Mouse (Mus musculus) urinary bladder, postnatal 4 days (tissue): ENCODE measurements at regions not wholly inside any gene's neighbourhood (a gene's known extent, or its start where the extent isn't known, plus 50 kb on each side); places are given as distances from the start of the nearest gene placed in this dataset.

Experiments used
- DNase-seq, 2 experiments: peaks; one replicate each; pipeline ENCODE4 v3.0.0; 2021 to 2022; ENCODE audit warnings: low spot score in 2 of 2

- no peak for DNase-seq
Measured at GRCm38 (mm10) chr10:126176759-126177473, 210.9 kb downstream of the Lrig3 start.

DNA sequence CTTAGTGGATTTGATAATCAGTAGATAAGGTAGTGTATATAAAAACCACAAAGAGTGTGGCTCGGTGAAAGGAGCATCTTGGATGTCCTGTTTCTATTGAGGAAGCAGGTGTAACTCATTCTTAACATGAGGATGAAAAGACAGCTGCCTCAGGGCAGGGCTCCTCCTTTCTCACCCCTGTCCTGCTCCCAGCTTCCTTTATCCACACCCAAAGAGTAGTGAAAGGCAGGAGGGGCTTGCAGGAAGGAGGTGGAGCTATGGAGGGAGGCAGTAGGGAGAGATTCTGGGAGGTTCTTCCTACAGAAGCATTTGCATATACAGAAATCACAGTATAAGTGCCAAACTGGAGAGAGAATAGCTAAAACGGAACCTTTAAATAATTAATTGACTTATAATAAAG lies 216.4 kb downstream of the Lrig3 start:
- no peak for DNase-seq

GRCm38 (mm10) chr10:126183961-126184360 lies 218.0 kb downstream of the Lrig3 start:
- no peak for DNase-seq

DNA sequence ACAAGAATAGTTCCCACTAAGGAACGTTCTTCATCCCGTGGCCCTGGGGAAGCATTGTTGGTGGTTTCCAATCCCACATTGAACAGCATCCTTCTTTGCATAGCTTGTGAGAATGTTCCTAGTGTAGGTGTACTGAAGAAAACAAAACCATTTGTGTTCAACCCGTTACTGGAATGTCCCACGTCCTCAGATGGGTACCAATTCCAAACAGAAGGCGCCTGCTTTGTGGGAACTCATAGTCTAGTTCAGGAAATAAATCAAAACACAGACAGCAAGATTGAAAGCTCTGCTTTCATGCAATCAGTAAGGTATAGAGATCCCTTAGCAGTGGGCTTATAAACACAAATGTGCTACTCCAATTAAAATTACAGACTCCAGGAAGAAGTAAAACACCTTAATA lies 219.4 kb downstream of the Lrig3 start:
- DNase-seq, result no peak

GRCm38 (mm10) chr10:126186086-126186485 lies 220.1 kb downstream of the Lrig3 start:
- DNase-seq, result no peak

DNA sequence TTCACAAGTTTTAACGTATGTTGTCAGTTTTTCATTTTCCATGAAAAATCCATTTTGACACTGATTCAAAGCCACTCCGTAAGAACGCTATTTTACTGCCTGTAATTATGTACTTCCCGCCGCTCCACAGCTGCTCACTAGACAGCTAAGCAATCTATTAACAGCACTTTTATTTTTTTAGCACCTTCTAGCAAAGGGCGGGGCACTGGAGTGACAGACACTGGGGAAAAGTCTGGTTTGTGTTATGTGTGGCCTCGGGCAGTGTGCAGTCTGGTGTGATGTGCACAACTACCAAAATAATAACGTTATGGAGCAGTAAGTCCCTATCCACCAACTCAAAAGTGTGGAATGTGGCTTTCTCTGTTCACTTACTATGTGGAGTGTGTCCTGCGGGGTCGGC lies 223.0 kb downstream of the Lrig3 start:
- no peak for DNase-seq
